Mouse (Mus musculus) kidney, postnatal 0 days (tissue): ENCODE measurements around the gene Ccdc134. TPM values are rescaled to one million over a fixed set of nuclear protein-coding genes. Genes with fewer than 3 reads are reported as not detected.

ENCODE experiments used
- ATAC-seq: fragments of 200-750 bp; cut with Nextera tagmentation; replicated peaks from 2 replicates; pipeline ENCODE4 v1.8.0; 2017; ENCODE audit warnings: low read depth, moderate number of reproducible peaks, moderate TSS enrichment, moderate library complexity; ENCODE audit not compliant: low FRiP score
- DNase-seq: peaks from one replicate; pipeline ENCODE4 v3.0.0-alpha.2; 2016; ENCODE audit warnings: low spot score
- H3K27ac ChIP-seq: fragments of 300-500 bp; sonication (generic); 2 replicates; pipeline ENCODE4 v1.5.1; 2014; ENCODE audit warnings: mild to moderate bottlenecking
- H3K27me3 ChIP-seq: fragments of 300-500 bp; sonication (generic); 2 replicates; pipeline ENCODE4 v1.6.1; 2014; ENCODE audit warnings: low read length, mixed read lengths; ENCODE audit not compliant: insufficient read depth
- H3K36me3 ChIP-seq: fragments of 300-500 bp; sonication (generic); 2 replicates; pipeline ENCODE4 v1.6.1; 2014; ENCODE audit warnings: low read length, mixed read lengths; ENCODE audit not compliant: insufficient read depth
- H3K4me1 ChIP-seq: fragments of 300-500 bp; sonication (generic); replicated peaks from 2 replicates; pipeline ENCODE4 v1.6.1; 2014; ENCODE audit warnings: antibody characterized with exemption, low read length, mixed read lengths; ENCODE audit not compliant: insufficient read depth
- H3K4me2 ChIP-seq: fragments of 300-500 bp; sonication (generic); 2 replicates; pipeline ENCODE4 v1.6.1; 2014; ENCODE audit warnings: mild to moderate bottlenecking, low read length, moderate library complexity, mixed read lengths
- H3K4me3 ChIP-seq: fragments of 300-500 bp; sonication (generic); replicated peaks from 2 replicates; pipeline ENCODE4 v1.5.1; 2014; ENCODE audit warnings: low read depth, low read length
- H3K9ac ChIP-seq: fragments of 300-500 bp; sonication (generic); 2 replicates; pipeline ENCODE4 v1.6.1; 2014; ENCODE audit warnings: low read depth, low read length
- H3K9me3 ChIP-seq: fragments of 300-500 bp; sonication (generic); replicated peaks from 2 replicates; pipeline ENCODE4 v1.6.1; 2016; ENCODE audit warnings: low read length, inconsistent platforms, mixed read lengths
- CTCF ChIP-seq: IDR thresholded peaks from 2 replicates; pipeline ENCODE4 v1.5.1; 2016; ENCODE audit warnings: antibody characterized with exemption, low read depth, mild to moderate bottlenecking, moderate library complexity
- whole genome bisulfite sequencing: fragments of 180-500 bp; shearing (Covaris S2); extraction: QIAGEN DNeasy Blood & Tissue Kit; methylation state at CpG from one replicate; pipeline ENCODE4 v1.1.7; 2014; 5-methylcytosine and 5-hydroxymethylcytosine counted together
- polyA plus RNA-seq: library from polyadenylated mRNA; unstranded; fragments of >200 nt; fragmentation: Nextera tagmentation; extraction: Ambion mirVana; gene quantifications from 2 replicates; pipeline ENCODE4 v1.2.1, GENCODE M21; 2015

Ccdc134 gene
- polyA plus RNA-seq, 1 experiment from 2014 or later = 10.7 TPM

- Histone ChIP-seq H3K9me3 (no peaks in the 10 kb centered on the region), H3K36me3 (no peaks in the 10 kb centered on the region), H3K4me3 (no peak overlapping the region), H3K9ac (no peak overlapping the region), H3K27ac (no peak overlapping the region), H3K27me3 (no peaks in the 10 kb centered on the region), H3K4me2 (no peak overlapping the region), H3K4me1 (0 out of 2 replicates have a peak, but pooled peaks cover 8% of the 10 kb centered on the region)
- ATAC-seq (no peak), DNase-seq (no peak)
- WGBS = 77% methylated on average over 7 of the region's 7 CpGs
- no peak for TF ChIP-seq CTCF
These were observed 24.7 kb downstream of the Ccdc134 start for GRCm38 (mm10) chr15:82152435-82152834.

DNA sequence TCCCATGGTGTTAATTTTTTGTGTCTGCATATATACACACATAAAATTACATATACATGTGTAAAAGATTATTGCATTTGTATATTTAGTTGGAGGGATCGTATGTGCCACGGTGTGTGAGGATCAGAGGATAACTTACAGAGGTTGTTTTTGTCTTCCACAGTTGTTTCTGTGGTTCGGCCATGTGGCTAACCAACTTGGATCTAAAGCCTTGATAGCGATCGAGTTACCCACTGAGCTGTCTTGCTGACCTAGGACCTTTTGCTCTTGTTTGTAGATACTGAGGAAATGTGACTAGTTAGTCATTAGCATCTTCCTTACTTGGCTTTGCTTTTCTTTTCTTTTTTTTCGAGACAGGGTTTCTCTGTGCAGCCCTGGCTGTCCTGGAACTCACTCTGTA lies 28.6 kb downstream of the Ccdc134 start:
- Histone ChIP-seq H3K36me3 (no peaks in the 10 kb centered on the region), H3K27me3 (no peaks in the 10 kb centered on the region), H3K4me3 (no peak overlapping the region), H3K4me1 (peaks cover 10% of the 10 kb centered on the region; the same call in 1 of the 2 replicates), H3K27ac (no peak overlapping the region), H3K4me2 (no peak overlapping the region), H3K9ac (no peak overlapping the region), H3K9me3 (no peaks in the 10 kb centered on the region)
- DNase-seq = no peak
- no peak for ATAC-seq
- TF ChIP-seq CTCF = no peak
- 93% methylated on average over 6 of the region's 6 CpGs for WGBS

DNA sequence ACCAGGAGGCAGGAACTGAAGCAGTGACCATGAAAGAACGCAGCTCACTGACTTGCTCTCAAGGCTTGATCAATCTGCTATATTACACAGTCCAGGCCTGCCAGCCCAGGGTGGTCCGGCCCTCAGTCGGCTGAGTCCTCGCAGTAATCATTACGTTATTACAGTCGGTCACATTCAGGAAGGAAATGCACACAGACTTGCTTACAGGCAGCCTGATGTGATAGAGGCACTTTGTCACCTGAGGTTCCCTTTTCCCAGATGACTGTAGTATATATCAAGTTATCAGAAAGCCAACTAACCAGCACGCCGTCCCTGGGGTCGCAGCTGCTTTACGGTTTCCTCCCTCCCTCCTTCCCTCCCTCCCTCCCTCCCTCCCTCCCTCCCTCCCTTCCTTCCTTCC lies 29.2 kb downstream of the Ccdc134 start:
- 55% methylated on average over 10 of the region's 10 CpGs for WGBS
- no peak for TF ChIP-seq CTCF
- ATAC-seq = no peak
- no peak overlapping the region for H3K4me3 ChIP-seq
- H3K9ac ChIP-seq = no peak overlapping the region
- no peak overlapping the region for H3K4me2 ChIP-seq
- H3K27me3 ChIP-seq = no peaks in the 10 kb centered on the region
- no peaks in the 10 kb centered on the region for H3K36me3 ChIP-seq
- no peaks in the 10 kb centered on the region for H3K9me3 ChIP-seq
- DNase-seq = no peak
- no peak overlapping the region for H3K27ac ChIP-seq
- H3K4me1 ChIP-seq = peaks cover 10% of the 10 kb centered on the region; the same call in 1 of the 2 replicates

DNA sequence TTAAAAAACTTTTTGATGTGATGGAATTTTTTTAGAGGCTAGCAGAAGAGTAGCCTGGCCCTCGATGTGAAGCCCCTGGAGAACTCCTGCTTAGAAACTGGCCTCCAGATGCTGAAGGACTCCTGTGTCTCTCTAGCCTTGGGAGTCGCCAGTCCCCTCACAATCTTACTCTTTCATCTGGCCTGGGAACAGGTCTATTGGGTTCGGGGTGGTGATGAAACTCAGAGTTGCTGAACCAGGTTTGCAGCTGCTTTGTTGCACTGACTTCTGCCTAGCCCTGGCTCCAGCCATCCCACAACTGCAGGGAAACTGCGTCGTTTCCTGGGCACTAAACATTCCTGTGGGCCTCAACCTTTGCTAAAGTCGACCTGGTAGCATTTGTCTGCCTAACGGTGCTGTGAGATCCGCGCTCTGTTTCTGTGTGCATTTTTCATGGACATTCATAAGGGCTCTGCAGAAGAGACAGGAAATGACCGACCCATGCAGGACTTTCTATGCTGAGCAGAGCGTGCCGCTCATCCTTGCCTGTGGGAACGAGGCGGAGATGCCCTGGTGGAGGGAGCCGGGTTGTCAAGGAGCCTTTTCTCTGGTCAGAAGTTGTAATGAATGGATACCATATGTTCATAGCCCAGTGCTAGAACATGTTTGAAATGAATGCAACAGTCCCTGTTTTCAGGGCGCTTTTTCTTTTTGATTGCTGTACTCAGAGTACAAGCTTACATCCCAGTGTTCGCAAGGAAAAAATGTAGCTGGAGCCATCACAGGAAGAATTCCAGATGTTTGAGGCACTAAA lies 30.7 kb downstream of the Ccdc134 start:
- H3K4me3 ChIP-seq = no peak overlapping the region
- 34% methylated on average over 17 of the region's 17 CpGs for WGBS
- H3K27me3 ChIP-seq = no peaks in the 10 kb centered on the region
- H3K4me1 ChIP-seq = peaks cover 13% of the 10 kb centered on the region; the same call in 1 of the 2 replicates
- TF ChIP-seq CTCF = no peak
- H3K4me2 ChIP-seq = no peak overlapping the region
- no peaks in the 10 kb centered on the region for H3K36me3 ChIP-seq
- ATAC-seq = no peak
- H3K9ac ChIP-seq = no peak overlapping the region
- H3K9me3 ChIP-seq = no peaks in the 10 kb centered on the region
- peak; percentile 49 for DNase-seq
- H3K27ac ChIP-seq = peak overlapping the region; percentile 44; the same call in 1 of the 2 replicates

DNA sequence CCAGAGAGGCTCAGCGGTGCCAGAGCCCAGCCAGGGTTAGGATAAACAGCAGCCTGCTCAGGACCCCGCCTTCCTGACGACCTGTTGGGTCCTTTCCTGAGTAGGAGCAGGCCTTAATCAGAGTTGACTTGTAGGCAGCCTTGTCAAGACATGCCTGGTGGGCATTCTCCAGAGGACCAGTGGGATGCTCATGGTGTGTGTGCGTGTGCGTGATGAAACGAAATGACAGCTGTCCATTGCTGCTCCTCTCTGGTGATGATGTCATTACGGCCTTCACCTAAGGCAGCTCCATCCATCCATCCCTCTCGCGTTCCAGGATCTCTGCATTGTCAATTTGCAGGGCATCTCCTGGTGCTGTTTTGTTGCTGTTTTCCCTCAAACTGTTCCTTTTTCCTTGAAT lies 31.7 kb downstream of the Ccdc134 start:
- Histone ChIP-seq H3K27ac (no peak overlapping the region), H3K4me2 (no peak overlapping the region), H3K9ac (no peak overlapping the region), H3K27me3 (no peaks in the 10 kb centered on the region), H3K9me3 (no peaks in the 10 kb centered on the region), H3K4me3 (no peak overlapping the region), H3K4me1 (peaks cover 13% of the 10 kb centered on the region; the same call in 1 of the 2 replicates), H3K36me3 (no peaks in the 10 kb centered on the region)
- ATAC-seq (no peak), DNase-seq (no peak)
- TF ChIP-seq CTCF = no peak
- WGBS = 84% methylated on average over 9 of the region's 9 CpGs

- no peak for TF ChIP-seq CTCF
- no peak overlapping the region for H3K4me3 ChIP-seq
- ATAC-seq (no peak), DNase-seq (no peak)
- H3K9ac ChIP-seq = no peak overlapping the region
- no peaks in the 10 kb centered on the region for H3K36me3 ChIP-seq
- no peaks in the 10 kb centered on the region for H3K9me3 ChIP-seq
- WGBS = 52% methylated on average over 11 of the region's 11 CpGs
- H3K4me2 ChIP-seq = no peak overlapping the region
- H3K27ac ChIP-seq = no peak overlapping the region
- H3K27me3 ChIP-seq = no peaks in the 10 kb centered on the region
- peaks cover 17% of the 10 kb centered on the region; the same call in 1 of the 2 replicates for H3K4me1 ChIP-seq
These were observed 33.3 kb downstream of the Ccdc134 start for GRCm38 (mm10) chr15:82160731-82161640.
